Mouse (Mus musculus) ES-E14 (cell line): ENCODE results near the gene Pifo.

Source experiments
- CHD2 ChIP-seq: IDR thresholded peaks from 2 replicates; pipeline ENCODE4 v1.6.1; 2014; ENCODE audit warnings: mild to moderate bottlenecking, low read depth, low read length, inconsistent platforms
- HCFC1 ChIP-seq: IDR thresholded peaks from 2 replicates; pipeline ENCODE4 v1.6.1; 2012; ENCODE audit warnings: low read length, inconsistent platforms, borderline replicate concordance; ENCODE audit not compliant: insufficient read depth
- MAFK ChIP-seq: IDR thresholded peaks from 2 replicates; pipeline ENCODE4 v1.6.1; 2014; ENCODE audit warnings: mild to moderate bottlenecking, low read depth, low read length, inconsistent platforms; ENCODE audit not compliant: insufficient read depth
- ZC3H11A ChIP-seq: IDR thresholded peaks from 2 replicates; pipeline ENCODE4 v1.6.1; 2012; ENCODE audit warnings: low read depth, mild to moderate bottlenecking, inconsistent platforms, low read length, borderline replicate concordance

- TF ChIP-seq HCFC1, result 0 out of 2 replicates have a peak, but pooled peaks have one; percentile 3
- TF ChIP-seq MAFK, result no peak
- no peak for TF ChIP-seq ZC3H11A
- no peak for TF ChIP-seq CHD2
These were observed 54.9 kb downstream of the Pifo start for GRCm38 (mm10) chr3:105959585-105959984.
